Mouse (Mus musculus) testis, adult 2 months (tissue): ENCODE results near the gene Acaca. TPM values are rescaled to one million over a fixed set of nuclear protein-coding genes. Genes with fewer than 3 reads are reported as not detected.

Experiments used
- H3K27ac ChIP-seq: fragments of 200-500 bp; 2 replicates; pipeline ENCODE4 v1.5.1; 2012; ENCODE audit warnings: low read depth, low read length; ENCODE audit not compliant: control insufficient read depth, insufficient read depth
- H3K27me3 ChIP-seq: fragments of 200-500 bp; 2 replicates; pipeline ENCODE4 v1.6.1; 2012; ENCODE audit warnings: mild to moderate bottlenecking, low read length, moderate library complexity; ENCODE audit not compliant: control insufficient read depth, insufficient read depth
- H3K36me3 ChIP-seq: fragments of 200-500 bp; 2 replicates; pipeline ENCODE4 v1.6.1; 2012; ENCODE audit warnings: mild to moderate bottlenecking, low read length; ENCODE audit not compliant: control insufficient read depth, insufficient read depth
- H3K4me1 ChIP-seq: fragments of 200-500 bp; 2 replicates; pipeline ENCODE4 v1.6.1; 2012; ENCODE audit warnings: low read length; ENCODE audit not compliant: control insufficient read depth, insufficient read depth
- H3K4me3 ChIP-seq: fragments of 200-500 bp; 2 replicates; pipeline ENCODE4 v1.5.1; 2012; ENCODE audit warnings: low read depth, mild to moderate bottlenecking, low read length, moderate library complexity, mixed read lengths; ENCODE audit not compliant: control insufficient read depth
- CTCF ChIP-seq: fragments of 200-500 bp; IDR thresholded peaks from 2 replicates; pipeline ENCODE4 v1.5.1; 2012; ENCODE audit warnings: low read depth, mild to moderate bottlenecking, inconsistent platforms, low read length, moderate library complexity; ENCODE audit not compliant: control insufficient read depth, insufficient read depth, insufficient replicate concordance
- POLR2A ChIP-seq: fragments of 200-500 bp; IDR thresholded peaks from 2 replicates; pipeline ENCODE4 v1.6.1; 2012; ENCODE audit warnings: low read depth, mild to moderate bottlenecking, inconsistent platforms, low read length, moderate library complexity; ENCODE audit not compliant: control insufficient read depth
- polyA plus RNA-seq: library from polyadenylated mRNA; depleted of rRNA; stranded (reverse); fragments of >200 nt; gene quantifications from 2 replicates; pipeline ENCODE4 v1.2.3, GENCODE M21; 2012; rRNA removed

Gene Acaca
- 10.2 and 11.2 TPM in 2 replicates for polyA plus RNA-seq

- TF ChIP-seq CTCF (no peak), POLR2A (peak; percentile 78)
- peak within 1 kb of the TSS; percentile 71 for H3K27ac ChIP-seq
Observed at GRCm38 (mm10) chr11:84128943-84129798, at the start of gene Acaca, which contains the start of gene Tada2a. Gene Acaca (plus strand): TSS chr11:84129672. Gene Tada2a (minus strand): TSS chr11:84129600.

GRCm38 (mm10) chr11:84079887-84080286, 49.6 kb upstream of the Acaca start:
- Histone ChIP-seq H3K4me3 (no peak overlapping the region), H3K27ac (no peak overlapping the region), H3K4me1 (no peaks in the 10 kb centered on the region), H3K27me3 (no peaks in the 10 kb centered on the region), H3K36me3 (no peaks in the 10 kb centered on the region)
- TF ChIP-seq POLR2A (no peak), CTCF (no peak)

More at GRCm38 (mm10) chr11:84128943-84129798, at the start of gene Acaca, which contains the start of gene Tada2a:
- peaks cover 4% of the 10 kb centered on the region for H3K4me1 ChIP-seq
- H3K27me3 ChIP-seq: no peaks in the 10 kb centered on the region
- H3K36me3 ChIP-seq: no peaks in the 10 kb centered on the region
- peak within 1 kb of the TSS; percentile 87 for H3K4me3 ChIP-seq

GRCm38 (mm10) chr11:84080327-84080726, 49.1 kb upstream of the Acaca start:
- H3K27me3 ChIP-seq: no peaks in the 10 kb centered on the region
- H3K4me3 ChIP-seq: no peak overlapping the region
- TF ChIP-seq CTCF: no peak
- TF ChIP-seq POLR2A: no peak
- H3K36me3 ChIP-seq: no peaks in the 10 kb centered on the region
- H3K4me1 ChIP-seq: no peaks in the 10 kb centered on the region
- H3K27ac ChIP-seq: no peak overlapping the region

GRCm38 (mm10) chr11:84081901-84082300, 47.6 kb upstream of the Acaca start:
- TF ChIP-seq POLR2A (no peak), CTCF (no peak)
- H3K36me3 ChIP-seq: no peaks in the 10 kb centered on the region
- H3K4me3 ChIP-seq: no peak overlapping the region
- H3K27me3 ChIP-seq: no peaks in the 10 kb centered on the region
- H3K27ac ChIP-seq: no peak overlapping the region
- H3K4me1 ChIP-seq: no peaks in the 10 kb centered on the region

GRCm38 (mm10) chr11:84090572-84090971, 38.9 kb upstream of the Acaca start:
- Histone ChIP-seq H3K27me3 (no peaks in the 10 kb centered on the region), H3K4me1 (no peaks in the 10 kb centered on the region), H3K36me3 (no peaks in the 10 kb centered on the region), H3K27ac (no peak overlapping the region), H3K4me3 (no peak overlapping the region)
- no peak for TF ChIP-seq POLR2A
- no peak for TF ChIP-seq CTCF

- Histone ChIP-seq H3K4me1 (no peaks in the 10 kb centered on the region), H3K36me3 (no peaks in the 10 kb centered on the region), H3K27ac (no peak overlapping the region), H3K27me3 (no peaks in the 10 kb centered on the region), H3K4me3 (no peak overlapping the region)
- TF ChIP-seq POLR2A (no peak), CTCF (no peak)
Observed at GRCm38 (mm10) chr11:84095084-84095483, 34.4 kb upstream of the Acaca start.

GRCm38 (mm10) chr11:84097251-84097998, 32.0 kb upstream of the Acaca start:
- TF ChIP-seq POLR2A (no peak), CTCF (no peak)
- H3K27me3 ChIP-seq: no peaks in the 10 kb centered on the region
- H3K27ac ChIP-seq: no peak overlapping the region
- H3K36me3 ChIP-seq: no peaks in the 10 kb centered on the region
- no peaks in the 10 kb centered on the region for H3K4me1 ChIP-seq
- H3K4me3 ChIP-seq: no peak overlapping the region
